Mouse (Mus musculus): ENCODE measurements around the gene Cdc37.
A peak's percentile ranks its signal among the peaks of the same experiment; 100 is the strongest.
"Not testable (repeated sequence)": the region's sequence is repeated elsewhere in the genome, so short reads cannot be mapped to it uniquely, and the experiment has no call there.

Cdc37 gene

DNA sequence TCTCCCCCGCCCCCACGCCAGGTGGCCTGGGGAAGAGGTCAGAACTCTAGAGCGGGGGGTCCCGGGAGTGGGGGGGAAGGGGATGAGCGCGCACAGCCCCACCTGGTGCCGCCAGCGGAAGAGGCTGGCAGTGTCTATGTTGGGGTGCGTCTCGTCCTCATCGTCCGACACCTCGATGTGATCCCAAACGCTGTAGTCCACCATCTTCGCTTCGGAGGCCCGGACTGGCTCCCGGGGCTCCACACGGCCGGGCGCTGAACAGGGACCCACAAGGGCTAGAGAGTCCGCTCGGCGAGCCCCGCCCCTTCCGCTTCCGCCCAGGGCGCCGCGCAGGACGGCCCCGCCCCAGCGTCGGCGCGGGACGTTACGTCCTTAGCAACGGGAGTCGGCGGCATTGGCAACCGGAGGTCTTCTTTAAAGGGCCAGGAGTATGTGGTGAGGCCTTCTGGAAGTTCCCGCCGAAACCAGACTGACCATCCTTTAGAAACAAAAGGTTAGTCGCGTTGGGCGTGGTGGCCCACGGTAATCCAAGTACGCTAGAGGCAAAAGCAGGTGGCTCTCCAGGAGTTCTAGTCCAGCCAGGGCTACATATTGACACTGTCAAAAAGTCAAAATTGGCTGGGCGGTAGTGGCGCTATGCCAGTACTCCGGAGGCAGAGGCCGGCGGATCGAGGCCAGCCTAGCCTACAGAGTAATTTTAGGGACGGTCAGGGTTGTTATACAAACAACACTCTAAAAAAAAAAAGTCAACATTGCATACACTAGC, at the start of gene Cdc37:
TSS of gene Cdc37 (minus strand) at position 329 of the 766 bp plus-strand sequence.
- DNase-seq (ENCODE audit: low spot score in 2 of 2), result peak; percentile 84 to 94

DNA sequence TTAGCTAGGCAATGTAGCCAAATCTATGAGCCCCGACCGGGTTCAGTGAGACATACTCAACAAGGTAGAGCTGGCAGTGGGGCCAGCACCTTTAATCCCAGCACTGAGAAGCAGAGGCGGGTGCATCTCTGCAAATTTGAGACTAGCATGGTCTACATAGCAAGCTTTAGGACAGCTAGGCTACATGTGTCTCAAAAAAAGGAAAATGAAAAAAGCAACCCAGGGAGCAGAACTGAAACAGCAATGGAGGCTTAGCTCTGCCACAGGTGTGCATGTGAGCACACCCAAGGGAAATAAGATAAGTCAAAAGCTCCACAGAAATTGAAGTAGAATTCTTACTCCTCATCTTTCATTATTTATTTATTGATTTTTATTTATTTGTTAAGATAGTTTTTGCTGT, 49.2 kb upstream of the Cdc37 start:
- DNase-seq (ENCODE audit: low spot score in 2 of 2), result no peak

DNA sequence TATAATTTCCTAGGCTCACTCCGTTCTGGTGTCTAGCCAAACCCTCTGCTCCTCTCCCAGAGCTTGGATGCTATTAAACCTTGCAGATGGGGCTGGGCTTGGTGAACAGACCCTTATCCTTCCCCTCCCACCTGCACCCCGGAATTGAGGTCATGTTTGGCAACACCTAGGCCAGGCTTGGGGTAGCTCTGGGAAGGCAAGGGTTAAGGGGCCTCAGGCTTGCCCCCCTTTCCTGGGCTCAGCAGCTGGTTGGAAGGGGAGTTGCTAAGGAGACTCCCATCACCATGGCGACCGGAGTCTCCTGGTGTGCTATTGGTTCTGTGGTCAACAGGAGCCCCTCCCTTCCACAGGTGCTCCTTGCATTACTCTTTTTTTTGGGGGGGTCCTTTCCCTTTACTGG, 48.2 kb upstream of the Cdc37 start:
- peak in 1 of 2 experiments; percentile 66 for DNase-seq (ENCODE audit: low spot score in 2 of 2)

DNA sequence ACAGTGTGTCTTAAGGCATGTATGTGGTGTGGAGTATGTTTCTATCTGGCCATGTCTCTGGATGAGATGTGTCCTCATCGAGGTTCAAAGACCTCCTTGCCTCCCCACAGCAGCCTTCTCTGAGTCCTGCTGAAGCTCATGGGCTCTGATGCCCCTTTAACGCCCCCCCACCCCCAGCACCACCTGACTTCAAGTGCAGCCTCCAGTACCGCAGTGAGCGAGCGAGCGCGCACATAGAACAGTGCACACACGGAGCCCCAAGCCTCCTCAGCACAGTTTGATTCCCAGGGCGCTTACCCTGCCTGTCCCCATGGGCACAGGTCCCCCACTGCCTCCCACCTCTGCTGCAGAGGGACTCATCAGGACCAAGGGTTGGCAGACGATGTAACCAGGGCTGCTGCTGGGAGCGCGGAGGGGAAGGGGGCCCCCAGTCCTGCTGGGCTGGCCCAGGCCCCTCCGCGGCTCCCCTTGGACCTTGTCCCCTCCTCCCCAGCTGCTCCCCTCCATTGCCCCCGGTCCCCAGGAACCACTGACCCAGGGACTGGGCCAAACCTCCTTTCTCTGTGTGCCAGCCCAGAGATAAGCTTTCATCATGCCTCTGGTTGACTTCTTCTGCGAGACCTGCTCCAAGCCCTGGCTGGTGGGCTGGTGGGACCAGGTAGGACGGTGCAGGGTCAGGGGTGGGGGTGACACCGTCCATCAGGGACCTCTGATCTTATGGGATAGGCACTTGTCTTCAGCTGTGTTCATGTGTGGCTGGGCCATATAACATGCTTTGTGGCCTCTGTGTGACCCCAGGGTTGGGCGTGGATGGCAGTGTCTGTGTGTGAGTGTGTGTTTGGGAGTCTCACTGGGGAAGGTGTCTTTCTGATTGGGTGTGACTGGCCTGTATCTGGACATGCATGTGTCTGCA, 47.0 kb upstream of the Cdc37 start:
- DNase-seq (ENCODE audit: low spot score in 2 of 2), result peak in 1 of 2 experiments; percentile 57

DNA sequence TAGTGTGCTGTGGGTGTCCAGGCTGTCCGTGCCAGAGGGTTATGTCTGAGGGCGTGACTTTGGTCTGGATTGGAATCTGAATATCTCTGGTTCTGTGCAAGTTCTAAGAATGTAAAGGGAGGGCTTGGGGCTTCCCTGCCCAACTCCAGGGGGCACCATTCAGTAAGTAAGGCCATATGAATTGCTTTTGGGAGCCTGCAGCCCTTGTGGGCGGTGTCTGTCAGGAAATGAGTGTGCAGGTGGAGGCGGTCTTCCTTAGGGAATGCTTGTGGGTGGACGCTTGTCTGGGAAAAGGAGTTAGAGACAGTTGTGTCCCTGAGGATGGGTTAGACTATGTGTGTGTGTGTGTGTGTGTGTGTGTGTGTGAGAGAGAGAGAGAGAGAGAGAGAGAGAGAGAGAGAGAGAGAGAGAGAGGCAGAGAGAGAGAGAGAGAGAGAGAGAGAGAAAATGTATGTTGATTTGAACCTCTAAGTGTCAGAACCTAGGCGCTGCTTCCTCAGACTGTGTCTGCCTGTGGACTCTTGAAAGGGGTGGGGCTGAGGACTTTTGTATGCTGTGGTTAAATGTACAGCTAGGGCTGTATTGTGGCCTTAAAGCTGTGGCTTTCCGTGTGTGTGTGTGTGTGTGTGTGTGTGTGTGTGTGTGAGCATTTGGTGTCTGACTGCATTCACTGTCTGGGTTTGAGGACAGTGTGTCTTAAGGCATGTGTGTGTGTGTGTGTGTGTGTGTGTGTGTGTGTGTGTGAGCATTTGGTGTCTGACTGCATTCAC, 46.1 kb upstream of the Cdc37 start:
- not testable (repeated sequence) for DNase-seq (ENCODE audit: low spot score in 2 of 2)

DNA sequence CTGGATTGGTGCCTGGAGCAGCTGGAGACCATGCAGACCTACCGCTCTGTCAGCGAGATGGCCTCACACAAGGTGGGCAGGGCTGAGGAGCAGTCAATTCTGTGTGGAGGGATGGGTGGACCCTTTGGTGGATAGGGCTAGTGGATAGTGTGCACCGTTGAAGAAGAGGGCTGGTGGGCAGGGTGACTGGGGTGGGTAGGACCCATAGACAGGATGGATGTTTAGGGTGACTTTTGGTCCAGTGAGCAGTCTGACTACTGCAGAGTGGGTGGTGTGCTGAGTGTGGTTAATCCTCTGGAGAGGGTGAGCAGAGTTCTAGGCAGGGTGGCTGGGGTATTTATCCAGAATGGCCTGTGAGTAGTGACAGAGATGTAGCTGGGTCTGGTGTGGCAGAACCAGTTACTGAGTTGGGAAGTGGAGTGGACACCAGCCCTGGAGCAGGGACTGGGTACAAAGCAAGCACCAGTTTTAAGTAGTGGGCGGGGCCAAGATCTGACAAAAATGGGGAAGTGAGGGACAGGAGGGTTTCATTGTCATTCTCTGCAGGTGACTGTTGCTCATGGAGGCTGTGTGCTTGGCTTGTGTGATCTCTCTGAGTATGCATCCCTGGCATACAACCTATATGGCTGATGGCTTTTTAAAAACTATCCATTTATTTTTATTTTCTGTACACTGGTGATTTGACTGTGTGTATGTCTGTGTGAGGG, 45.2 kb upstream of the Cdc37 start:
- DNase-seq (ENCODE audit: low spot score in 2 of 2), result no peak

DNA sequence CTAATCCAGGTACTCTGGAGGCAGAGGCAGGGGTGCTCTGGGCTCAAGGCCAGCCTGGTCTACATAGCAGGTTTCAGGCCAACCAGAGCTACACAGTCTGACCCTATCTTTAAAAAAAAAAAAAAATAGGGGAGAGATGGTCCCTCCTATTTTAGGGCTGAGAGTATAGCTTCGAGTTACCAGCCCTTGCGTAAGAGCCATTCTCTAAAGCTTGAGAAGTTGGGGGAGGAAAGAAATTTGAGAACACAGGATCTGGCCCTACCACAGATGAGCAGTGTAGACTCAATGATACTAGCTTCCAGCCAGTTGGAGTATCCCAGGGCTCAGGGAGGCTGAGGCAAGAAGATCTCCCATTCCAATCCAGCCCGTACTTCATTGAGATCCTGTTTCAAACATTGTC, 44.0 kb upstream of the Cdc37 start:
- no peak for DNase-seq (ENCODE audit: low spot score in 2 of 2)

DNA sequence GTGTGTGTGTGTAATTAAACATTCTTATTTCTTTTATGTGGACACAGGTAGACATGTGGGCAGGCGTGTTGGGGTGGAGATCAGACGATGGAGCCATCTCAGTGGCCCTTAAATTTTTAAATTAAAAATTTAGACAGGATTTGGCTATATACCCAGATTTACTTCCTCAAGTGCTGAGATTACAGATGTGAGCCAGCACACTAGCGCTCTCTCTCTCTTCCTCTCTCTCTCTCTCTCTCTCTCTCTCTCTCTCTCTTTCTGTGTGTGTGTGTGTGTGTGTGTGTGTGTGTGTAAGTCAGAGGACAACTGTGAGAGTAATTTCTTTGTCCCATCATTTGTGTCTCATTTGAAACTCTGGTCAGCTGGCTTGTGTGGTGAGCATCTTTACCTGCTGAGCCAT, 40.9 kb upstream of the Cdc37 start:
- DNase-seq (ENCODE audit: low spot score in 2 of 2), result no peak

DNA sequence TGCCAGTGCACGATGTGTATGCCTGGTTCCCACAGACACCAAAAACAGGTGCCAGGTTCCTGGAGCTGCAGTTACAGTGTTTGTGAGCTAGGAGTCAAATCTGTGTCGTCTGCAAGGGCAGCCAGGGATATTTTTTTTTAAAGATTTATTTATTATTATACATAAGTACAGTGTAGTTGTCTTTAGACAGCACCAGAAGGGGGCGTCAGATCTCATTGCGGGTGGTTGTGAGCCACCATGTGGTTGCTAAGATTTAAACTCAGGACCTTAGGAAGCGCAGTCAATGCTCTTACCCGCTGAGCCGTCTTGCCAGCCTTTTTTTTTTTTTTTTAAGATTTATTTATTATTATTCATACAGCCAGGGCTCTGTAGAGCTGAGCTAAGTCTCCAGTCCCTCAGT, 40.1 kb upstream of the Cdc37 start:
- DNase-seq (ENCODE audit: low spot score in 2 of 2), result no peak

DNA sequence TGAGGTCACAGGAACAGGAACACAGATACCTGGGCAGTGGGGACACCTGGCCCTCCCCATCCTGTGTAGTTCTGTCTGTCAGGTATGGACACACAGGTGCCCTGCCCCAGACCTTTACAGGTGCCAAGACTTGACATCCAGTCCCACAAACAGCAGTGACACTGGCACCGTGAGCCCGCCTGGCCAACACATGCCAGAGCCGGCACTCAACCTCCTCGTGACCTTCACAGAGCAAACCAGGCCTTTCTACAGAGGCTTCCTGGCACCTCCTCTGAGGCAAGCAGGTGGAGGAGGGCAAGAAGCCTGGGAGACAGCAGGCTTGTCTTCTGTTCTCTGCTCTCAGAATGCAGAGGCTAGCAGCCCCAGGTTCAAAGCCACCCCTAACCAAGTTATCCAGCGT, 35.7 kb upstream of the Cdc37 start:
- no peak for DNase-seq (ENCODE audit: low spot score in 2 of 2)

DNA sequence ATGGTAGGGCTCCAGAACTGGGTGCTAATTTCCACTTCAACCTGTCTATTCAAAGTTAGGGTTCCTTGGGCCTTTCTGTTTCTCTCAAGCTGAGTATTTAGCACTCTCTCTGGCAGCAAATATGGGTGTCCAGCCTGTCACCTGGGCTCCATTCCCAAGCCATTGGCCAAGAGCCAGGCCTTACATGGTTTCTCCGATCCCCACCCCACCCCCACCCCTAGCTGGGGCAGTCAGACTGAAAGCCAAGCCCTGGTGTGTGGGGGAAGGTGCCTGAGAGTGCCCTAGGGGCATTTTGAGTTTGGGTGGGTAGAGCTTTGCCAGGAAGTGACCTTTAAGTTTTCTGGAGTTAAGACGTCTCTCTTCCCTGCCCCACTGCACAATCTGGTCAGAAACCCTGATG, 35.0 kb upstream of the Cdc37 start:
- peak in 1 of 2 experiments; percentile 71 for DNase-seq (ENCODE audit: low spot score in 2 of 2)

DNA sequence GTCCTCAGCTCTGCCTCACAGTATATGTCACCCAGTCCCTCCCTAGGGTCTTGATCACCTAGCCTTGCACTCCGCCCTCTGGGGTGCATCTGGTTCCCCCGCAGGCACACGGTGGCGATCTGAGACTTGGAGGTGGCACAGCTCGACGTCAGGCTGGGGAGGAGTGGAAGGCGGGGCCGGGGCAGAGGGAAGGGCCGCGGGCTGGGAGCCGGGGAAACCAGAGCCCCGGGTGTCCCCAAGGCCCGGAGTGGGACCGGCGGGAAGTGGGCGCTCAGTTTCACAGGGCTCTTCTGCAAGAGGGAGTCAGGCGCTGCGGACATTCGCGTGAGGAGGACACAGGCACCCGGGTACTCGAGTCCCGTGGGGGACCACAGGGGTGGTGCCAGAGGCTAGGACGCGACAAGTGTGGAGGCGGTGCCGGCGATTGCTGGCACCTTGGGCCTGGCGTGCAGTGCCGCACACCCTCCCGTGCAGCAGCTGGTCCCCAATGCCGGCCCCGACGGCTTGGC, 34.2 kb upstream of the Cdc37 start:
- no peak for DNase-seq (ENCODE audit: low spot score in 2 of 2)

DNA sequence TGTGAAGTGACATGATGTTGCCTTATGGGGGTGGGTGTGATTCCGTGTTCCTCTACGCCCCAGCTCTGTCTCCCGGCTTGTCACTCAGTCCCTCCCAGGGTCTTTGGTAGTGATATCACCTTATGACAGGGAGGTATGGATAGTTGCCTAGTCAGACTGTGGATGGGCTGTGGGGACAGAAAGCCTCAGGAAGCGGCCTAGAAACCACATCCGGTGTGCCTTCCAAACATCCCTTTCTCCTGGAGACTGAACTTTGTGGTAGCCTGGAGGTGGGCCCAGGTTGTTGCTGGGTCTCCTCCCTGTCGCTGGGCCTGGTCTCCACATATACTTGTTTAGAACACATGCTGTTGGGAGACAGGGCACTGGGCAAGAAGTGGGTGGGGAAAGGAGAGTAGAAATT, 33.6 kb upstream of the Cdc37 start:
- no peak for DNase-seq (ENCODE audit: low spot score in 2 of 2)

DNA sequence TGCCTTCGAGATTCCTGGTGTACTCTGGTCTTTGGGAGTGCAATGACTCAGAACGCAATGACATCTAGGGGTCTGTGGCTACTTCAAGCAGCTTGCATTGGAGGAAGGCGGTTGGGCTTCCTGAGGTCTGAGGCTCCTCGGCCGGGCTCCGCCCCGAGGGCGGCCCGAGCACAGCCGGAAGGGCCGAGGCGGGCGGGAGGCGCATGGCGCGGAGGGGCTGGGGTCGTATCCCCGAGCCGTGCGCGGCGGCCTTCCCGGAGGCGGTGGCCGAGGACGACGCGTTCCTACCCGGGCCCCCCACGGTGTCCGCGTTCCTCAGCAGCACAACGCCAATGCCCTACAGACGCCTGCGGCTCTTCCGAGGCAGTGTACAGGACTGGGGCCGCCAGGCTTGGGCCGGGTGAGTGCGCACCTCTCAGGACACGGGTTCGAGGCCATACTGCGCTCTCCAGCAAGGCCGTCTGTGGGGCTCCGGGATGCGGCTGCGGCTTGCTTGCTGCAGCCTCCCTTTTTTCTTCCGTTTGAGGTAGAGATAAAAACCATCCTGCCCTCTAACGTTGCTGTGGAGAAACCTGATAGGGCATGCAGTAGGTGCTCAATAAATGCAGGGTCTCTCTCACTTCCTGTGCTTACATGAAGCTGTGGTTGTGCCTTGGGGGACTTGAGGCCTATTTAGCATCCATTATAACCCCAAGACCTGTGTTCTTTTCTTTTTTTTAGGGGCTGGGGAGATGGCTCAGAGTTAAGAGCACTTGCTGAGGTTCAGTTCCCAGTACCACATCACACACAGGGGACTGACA, 31.8 kb upstream of the Cdc37 start:
- DNase-seq (ENCODE audit: low spot score in 2 of 2), result no peak

DNA sequence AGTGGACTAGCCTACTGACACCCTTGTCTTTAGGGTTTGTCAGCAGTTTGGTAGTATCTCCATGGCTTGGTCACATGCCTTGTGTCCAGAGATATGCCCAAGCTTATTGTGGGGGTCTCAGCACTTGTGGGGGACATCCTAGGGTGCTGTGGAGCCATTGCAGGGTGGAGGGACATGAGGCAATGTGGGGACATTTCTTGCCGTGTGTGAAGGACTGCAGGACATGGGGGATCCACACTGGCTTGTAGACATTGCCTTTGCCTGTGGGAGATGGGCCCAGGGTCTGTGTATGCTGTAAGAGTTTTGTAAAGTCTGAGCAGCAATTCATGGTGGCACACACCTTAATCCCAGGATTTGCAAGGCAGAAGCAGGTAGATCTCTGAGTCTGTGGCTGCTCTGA, 31.1 kb upstream of the Cdc37 start:
- no peak for DNase-seq (ENCODE audit: low spot score in 2 of 2)

DNA sequence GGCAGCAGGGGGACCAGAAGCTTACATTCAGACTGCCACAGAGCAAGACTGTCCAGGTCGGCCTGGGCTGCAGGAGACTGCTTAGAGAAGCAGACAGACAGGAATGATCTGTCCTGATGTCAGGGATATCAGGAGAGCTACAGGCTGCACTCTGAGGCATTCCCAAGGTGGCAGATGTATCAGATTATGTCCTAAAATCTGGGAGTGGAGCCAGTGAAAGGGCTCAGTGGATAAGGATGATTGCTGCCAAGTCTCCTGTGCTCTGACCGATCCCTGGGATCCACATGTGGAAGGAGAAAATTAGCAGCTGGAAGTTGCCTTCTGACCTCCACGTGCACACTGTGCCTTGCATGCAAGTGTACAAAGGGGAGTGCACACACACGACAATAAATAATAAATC, 30.6 kb upstream of the Cdc37 start:
- no peak for DNase-seq (ENCODE audit: low spot score in 2 of 2)

DNA sequence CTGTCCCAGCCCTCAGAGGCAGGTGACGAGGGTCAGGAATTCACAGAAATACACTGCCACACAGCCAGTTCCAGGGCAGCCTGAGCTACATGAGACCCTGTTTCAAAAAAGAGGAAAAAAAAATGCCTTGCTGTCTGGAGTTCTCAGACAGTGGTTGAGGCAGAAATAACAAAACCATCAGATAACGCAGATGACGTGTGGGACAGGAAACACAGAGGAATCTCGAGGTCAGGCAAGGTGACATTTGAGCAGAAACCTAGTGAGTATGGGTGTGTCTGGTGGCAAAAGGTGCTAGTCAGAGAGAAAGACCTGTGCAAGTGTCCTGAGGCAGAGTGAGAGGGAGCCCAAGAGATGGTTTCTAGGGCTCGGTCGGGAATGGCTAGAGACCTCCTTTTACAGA, 22.6 kb upstream of the Cdc37 start:
- DNase-seq (ENCODE audit: low spot score in 2 of 2), result no peak

DNA sequence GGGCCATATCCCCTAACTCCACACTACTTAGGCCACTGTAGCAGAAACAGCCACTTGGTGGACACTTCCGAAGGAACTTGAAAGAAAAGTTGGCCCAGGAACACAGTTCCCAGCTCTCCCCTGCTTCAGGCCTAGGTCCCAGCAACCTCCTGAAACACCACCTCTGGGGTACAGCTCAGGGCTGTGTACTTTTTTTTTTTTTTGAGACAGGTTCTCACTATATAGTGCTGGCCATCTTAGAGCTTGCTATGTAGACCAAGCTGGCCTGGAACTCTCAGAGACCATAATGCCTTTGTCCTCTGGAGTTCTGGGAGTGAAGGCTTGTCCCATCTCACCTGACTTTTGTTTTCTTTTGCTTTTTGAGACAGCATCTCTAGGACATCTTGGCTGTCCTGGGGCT, 19.4 kb upstream of the Cdc37 start:
- no peak for DNase-seq (ENCODE audit: low spot score in 2 of 2)

DNA sequence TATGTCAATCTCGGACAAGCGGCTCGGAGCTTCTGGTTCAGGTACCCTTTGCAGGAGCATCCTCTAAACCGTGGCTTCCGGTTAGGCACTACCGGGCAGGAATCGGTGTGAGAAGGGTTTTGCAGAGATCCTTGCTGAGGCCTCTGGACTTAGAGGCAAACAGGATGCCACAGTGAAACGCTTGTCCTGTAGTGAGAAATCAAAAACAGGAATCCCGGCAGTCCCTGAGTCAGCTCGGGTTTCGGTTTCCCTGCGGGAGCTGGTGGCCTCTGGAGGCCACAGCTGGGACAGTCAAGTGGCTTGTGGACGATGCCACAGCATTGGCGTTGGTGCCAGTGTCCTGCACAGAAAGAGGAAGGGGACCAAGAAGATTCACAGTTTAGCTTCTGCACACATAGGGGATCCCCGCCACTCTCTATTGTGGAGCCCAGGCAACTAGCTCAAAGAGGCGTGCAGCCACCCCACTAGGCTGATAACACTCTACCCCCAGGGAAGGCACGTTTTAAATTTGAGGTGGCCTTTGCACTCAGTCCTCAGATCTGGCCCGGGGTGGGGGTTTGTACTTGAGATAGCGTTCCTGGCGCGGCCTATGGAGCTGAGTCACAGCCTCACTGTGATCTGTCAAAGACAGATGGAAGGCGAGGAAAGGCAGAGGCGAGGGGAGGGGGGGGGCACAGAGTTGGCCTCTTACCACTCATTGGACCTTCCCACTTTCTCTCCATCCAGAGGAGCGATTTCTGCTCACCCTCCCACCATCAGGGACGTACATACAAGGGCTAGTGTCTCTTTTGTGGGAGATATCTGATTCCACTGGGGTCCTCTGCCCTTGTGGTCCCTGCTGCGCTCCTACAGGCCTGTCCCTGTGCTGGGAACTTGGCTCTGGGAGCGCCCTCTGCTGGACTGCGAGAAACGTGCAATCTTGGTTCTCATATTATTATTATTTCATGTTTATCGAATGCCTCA, 18.7 kb upstream of the Cdc37 start:
- DNase-seq (ENCODE audit: low spot score in 2 of 2), result peak in 1 of 2 experiments; percentile 77
